Mouse (Mus musculus) adrenal gland, adult (tissue): ENCODE measurements around the gene C530008M17Rik.

Source experiments
- DNase-seq, 2 experiments: peaks; one replicate each; pipeline ENCODE4 v3.0.0; 2022 to 2023; ENCODE audit warnings: low spot score in 1 of 2; ENCODE audit not compliant: inconsistent age in 2 of 2

The C530008M17Rik gene

DNA sequence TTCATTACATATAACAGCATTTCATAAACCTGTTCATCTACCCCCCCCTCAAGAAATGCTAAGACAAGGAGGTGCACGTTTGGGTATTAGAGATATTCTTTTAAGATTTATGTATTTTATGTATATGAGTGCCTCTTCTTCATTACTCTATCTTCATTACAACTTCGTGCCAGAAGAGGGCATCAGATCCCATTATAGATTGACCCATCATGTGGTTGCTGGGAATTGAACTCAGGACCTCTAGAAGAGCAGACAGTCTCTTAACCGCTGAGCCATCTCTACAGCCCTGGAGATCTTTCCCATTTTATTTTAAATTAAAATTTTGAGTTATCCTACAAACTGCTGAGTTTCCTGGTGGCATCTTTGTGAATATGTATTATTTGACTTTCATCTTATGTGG is 112.7 kb downstream of the C530008M17Rik start:
- DNase-seq, result no peak

- DNase-seq, result no peak
These were observed 113.3 kb downstream of the C530008M17Rik start for GRCm38 (mm10) chr5:76769572-76769971.

DNA sequence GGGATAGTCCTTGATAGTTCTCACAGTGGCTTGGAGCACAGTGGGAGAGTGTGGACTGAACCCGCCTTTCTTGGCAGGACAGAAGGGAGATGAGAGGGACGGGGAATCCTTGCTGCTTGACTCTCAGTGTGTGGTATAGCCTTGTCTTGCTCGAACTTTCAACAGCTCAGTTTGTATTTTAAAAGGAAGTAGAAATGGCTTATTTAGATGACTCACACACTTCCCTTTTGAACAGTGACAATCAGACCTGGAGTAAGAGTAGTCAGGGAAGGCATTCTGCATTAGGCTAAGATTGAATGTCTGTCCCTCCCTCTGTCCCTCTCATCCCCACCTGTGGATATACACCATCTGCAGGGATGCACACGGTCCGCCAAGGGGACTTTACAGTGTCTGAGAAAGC is 115.1 kb downstream of the C530008M17Rik start:
- no peak for DNase-seq

DNA sequence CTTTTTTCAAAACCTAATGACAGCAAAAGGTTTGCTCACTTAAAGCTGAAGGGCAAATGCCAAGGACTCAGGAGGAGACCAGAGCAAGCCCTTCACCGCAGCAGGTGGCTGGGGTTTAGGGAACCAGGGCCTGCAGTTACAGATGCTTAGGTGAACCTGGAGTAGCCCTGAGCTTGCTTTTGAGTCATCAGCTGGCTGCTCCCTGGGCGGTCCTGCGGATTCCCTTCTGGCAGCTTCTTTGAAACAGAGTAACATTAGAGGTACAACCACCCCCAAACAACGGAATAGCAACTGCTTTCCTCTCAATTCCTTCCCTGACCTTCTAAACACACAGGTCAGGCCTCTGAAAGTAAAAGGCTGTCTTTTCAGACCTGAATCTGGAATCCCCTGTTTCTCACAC is 116.5 kb downstream of the C530008M17Rik start:
- DNase-seq, result no peak

DNA sequence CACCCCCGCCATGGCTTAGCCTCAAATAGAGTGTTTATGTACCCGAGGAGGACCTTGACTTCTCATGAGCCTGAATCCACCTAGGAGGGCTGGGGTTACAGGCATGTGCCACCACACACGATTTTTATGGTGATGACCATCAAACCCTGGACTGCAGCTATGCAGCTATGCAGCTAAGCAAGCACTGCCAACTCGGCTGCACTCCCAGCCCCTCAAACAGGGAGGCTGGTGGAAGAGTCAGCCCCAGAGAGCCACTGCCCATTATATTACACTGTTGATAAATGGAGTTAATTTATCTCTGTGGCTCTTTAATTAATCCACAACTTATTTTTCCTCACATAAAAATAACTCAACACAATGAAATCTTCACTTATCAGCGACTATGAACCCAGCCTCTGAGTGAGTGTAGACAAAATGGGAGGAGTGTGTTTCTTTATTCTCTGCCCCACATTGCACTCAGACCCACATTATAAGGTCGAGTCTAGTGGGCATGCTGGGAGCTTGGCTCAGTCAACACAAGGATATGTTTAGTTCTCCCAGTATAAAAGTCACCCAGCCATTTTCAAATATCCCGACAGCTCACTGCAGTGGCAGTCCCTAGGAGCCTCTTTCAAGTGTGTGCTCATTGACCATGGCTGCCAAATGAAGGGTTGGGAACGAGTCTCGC is 117.3 kb downstream of the C530008M17Rik start:
- no peak for DNase-seq

GRCm38 (mm10) chr5:76779094-76779615 is 122.8 kb downstream of the C530008M17Rik start:
- no peak for DNase-seq

DNA sequence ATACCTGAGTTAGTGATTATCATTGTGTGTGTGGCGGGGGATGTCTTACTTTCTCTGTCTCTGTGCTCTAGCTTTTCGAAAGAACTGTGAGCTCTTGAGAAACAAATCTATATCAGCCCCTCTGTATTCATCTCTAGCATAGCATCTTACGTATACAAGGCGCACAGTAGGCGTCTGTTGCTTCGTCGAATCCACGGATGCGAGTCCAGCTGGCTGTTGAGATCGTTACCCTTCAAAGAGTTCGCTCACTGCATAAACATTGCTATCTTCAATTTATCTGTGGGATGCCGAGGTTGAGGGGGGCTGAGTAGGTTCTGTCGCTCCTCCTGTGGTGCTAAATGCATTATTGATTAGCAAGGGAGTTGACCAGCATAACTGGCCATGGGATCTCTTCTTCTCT is 125.6 kb downstream of the C530008M17Rik start:
- DNase-seq, result no peak

GRCm38 (mm10) chr5:76782414-76783103 is 126.2 kb downstream of the C530008M17Rik start:
- DNase-seq, result peak in 1 of 2 experiments; percentile 33

- DNase-seq, result no peak
These were observed 126.8 kb downstream of the C530008M17Rik start for GRCm38 (mm10) chr5:76783104-76783441.

DNA sequence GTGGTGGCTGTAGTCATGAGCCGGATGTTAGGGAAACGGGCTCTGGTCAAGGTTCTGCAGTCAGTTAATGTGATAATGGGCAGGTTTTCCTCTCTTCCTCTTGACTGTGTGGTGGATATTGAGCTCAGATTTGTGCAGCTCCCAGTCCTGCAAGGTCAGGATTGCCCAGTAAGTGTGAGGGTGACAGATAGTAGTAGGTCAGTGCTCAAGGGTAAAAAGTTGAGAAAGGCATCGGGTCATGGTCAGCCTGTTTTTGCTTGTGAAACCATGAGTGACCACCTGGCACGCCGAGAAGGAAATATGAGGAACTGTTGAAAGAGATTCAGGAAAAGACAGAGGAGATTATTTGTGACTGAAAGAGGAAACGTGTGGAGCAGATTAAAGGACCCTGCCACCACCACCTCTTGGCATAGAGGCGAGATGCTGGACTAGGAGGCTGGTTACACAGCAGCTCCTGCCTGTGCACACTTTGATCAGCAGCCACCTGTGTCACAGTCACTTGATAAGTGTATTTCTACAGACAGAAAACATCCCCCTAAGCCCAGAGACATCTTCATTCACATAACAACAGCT is 127.9 kb downstream of the C530008M17Rik start:
- peak in 1 of 2 experiments; percentile 70 for DNase-seq

GRCm38 (mm10) chr5:76785013-76785412 is 128.7 kb downstream of the C530008M17Rik start:
- no peak for DNase-seq

GRCm38 (mm10) chr5:76789881-76790280 is 133.6 kb downstream of the C530008M17Rik start:
- no peak for DNase-seq

GRCm38 (mm10) chr5:76791280-76791679 is 135.0 kb downstream of the C530008M17Rik start:
- DNase-seq, result no peak

GRCm38 (mm10) chr5:76792720-76793119 is 136.4 kb downstream of the C530008M17Rik start:
- no peak for DNase-seq

- DNase-seq, result no peak
These were observed 141.7 kb downstream of the C530008M17Rik start for GRCm38 (mm10) chr5:76798043-76798442.

GRCm38 (mm10) chr5:76799471-76799870 is 143.2 kb downstream of the C530008M17Rik start:
- peak in 1 of 2 experiments; percentile 42 for DNase-seq

DNA sequence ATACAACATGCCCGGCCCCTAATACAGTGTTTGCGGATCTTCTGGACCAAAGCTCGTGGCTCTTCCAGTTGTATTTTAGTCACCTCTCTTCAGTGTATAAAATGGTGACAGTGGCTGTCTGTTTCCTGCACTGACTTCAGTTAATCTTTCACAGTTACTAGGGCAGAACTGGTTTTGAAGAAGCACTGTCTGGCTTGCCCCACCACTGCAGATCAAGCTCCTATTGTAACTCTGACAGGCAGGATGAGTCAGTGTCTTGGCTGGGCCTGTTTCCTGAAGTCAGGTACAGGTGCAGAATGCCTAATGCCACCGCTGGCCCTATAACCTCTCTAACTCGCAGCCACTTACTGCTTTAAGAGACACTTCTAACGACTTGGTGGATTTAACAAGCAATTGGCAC is 152.7 kb downstream of the C530008M17Rik start:
- DNase-seq, result no peak

DNA sequence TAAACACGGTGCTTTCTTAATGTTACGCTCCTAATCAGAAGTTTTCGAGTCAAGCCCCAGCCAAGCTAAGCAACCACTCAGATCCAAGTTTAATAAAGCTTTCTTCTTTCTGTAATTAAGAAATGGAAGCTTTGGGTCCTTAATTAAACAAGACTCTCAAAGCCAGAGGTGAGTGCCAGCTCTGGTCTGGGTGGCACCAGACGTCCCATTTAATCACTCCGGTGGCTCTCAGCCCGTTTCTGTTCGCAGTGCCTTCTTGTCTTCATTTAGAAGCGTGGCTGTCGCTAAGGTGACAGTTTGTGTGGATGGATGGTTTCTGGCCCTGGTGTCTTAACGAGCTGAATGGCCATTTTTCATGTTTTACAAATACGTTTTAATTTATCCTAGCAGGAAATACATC is 158.7 kb downstream of the C530008M17Rik start:
- DNase-seq, result no peak

GRCm38 (mm10) chr5:76815786-76816455 is 159.6 kb downstream of the C530008M17Rik start:
- peak in 1 of 2 experiments; percentile 38 for DNase-seq

GRCm38 (mm10) chr5:76816748-76817147 is 160.4 kb downstream of the C530008M17Rik start:
- peak in 1 of 2 experiments; percentile 37 for DNase-seq

- no peak for DNase-seq
These were observed 161.4 kb downstream of the C530008M17Rik start for GRCm38 (mm10) chr5:76817678-76818077.
